Mouse (Mus musculus) heart, adult 2 months (tissue): Measurements from ENCODE around the gene Dhx58.

Source experiments
- CTCF ChIP-seq: fragments of 200-600 bp; IDR thresholded peaks from 2 replicates; pipeline ENCODE4 v1.8.1; 2022; ENCODE audit warnings: antibody characterized with exemption, mild to moderate bottlenecking, moderate library complexity
- EP300 ChIP-seq: fragments of 200-500 bp; IDR thresholded peaks from 2 replicates; pipeline ENCODE4 v1.6.1; 2011; ENCODE audit warnings: low read depth, low read length, control low read depth; ENCODE audit not compliant: insufficient read depth

GRCm38 (mm10) chr11:100671956-100672355 lies 32.1 kb downstream of the Dhx58 start:
- TF ChIP-seq EP300 (no peak), CTCF (no peak)
